Mouse (Mus musculus) thymus, adult 2 months (tissue): ENCODE data around the gene Cyth1. TPM values are rescaled to one million over a fixed set of nuclear protein-coding genes. Genes with fewer than 3 reads are reported as not detected.

Source experiments
- DNase-seq: peaks from one replicate; pipeline ENCODE4 v3.0.0; 2021
- H3K27ac ChIP-seq: fragments of 200-500 bp; 2 replicates; pipeline ENCODE4 v1.5.1; 2012; ENCODE audit warnings: low read length, control low read depth; ENCODE audit not compliant: control insufficient read depth, insufficient read depth
- H3K27me3 ChIP-seq: fragments of 200-500 bp; 2 replicates; pipeline ENCODE4 v1.6.1; 2012; ENCODE audit warnings: mild to moderate bottlenecking, low read length, moderate library complexity, mixed read lengths; ENCODE audit not compliant: control insufficient read depth, insufficient read depth
- H3K36me3 ChIP-seq: fragments of 200-500 bp; 2 replicates; pipeline ENCODE4 v1.6.1; 2012; ENCODE audit warnings: mild to moderate bottlenecking, low read length, moderate library complexity; ENCODE audit not compliant: control insufficient read depth, insufficient read depth
- H3K4me1 ChIP-seq: fragments of 200-500 bp; replicated peaks from 2 replicates; pipeline ENCODE4 v1.6.1; 2012; ENCODE audit warnings: low read length; ENCODE audit not compliant: control insufficient read depth, insufficient read depth
- H3K4me3 ChIP-seq: fragments of 200-500 bp; 2 replicates; pipeline ENCODE4 v1.5.1; 2012; ENCODE audit warnings: mild to moderate bottlenecking, low read length, control low read depth, moderate library complexity; ENCODE audit not compliant: control insufficient read depth, insufficient read depth
- CTCF ChIP-seq: fragments of 200-500 bp; IDR thresholded peaks from 2 replicates; pipeline ENCODE4 v1.5.1; 2012; ENCODE audit warnings: mild to moderate bottlenecking, control low read depth, low read length, moderate library complexity, borderline replicate concordance; ENCODE audit not compliant: control insufficient read depth, poor library complexity, insufficient read depth; ENCODE audit errors: extremely low read depth
- POLR2A ChIP-seq: fragments of 200-500 bp; IDR thresholded peaks from 2 replicates; pipeline ENCODE4 v1.6.1; 2012; ENCODE audit warnings: mild to moderate bottlenecking, low read length, control low read depth, moderate library complexity; ENCODE audit not compliant: control insufficient read depth, poor library complexity, insufficient read depth; ENCODE audit errors: extremely low read depth
- WGBS: fragments of 180-500 bp; shearing (Covaris S2); methylation state at CpG from one replicate; pipeline ENCODE4 v1.1.7; 2018; 5-methylcytosine and 5-hydroxymethylcytosine counted together
- polyA plus RNA-seq: library from polyadenylated mRNA; depleted of rRNA; stranded (reverse); fragments of >200 nt; gene quantifications from 2 replicates; pipeline ENCODE4 v1.2.3, GENCODE M21; 2012

The Cyth1 gene
- polyA plus RNA-seq, 1 experiment, result 66.7 TPM

GRCm38 (mm10) chr11:118234929-118235328 is 13.5 kb downstream of the Cyth1 start:
- H3K4me1 ChIP-seq, result peaks cover 62% of the 10 kb centered on the region
- H3K4me3 ChIP-seq, result no peak overlapping the region
- H3K27ac ChIP-seq, result no peak overlapping the region
- H3K36me3 ChIP-seq, result no peaks in the 10 kb centered on the region
- no peak for DNase-seq
- TF ChIP-seq POLR2A (no peak), CTCF (no peak)
- H3K27me3 ChIP-seq, result no peaks in the 10 kb centered on the region
- WGBS, result 94% methylated on average over 7 of the region's 7 CpGs

- TF ChIP-seq POLR2A, result no peak
- TF ChIP-seq CTCF, result no peak
Measured at GRCm38 (mm10) chr11:118234500-118234899, 13.9 kb downstream of the Cyth1 start.

GRCm38 (mm10) chr11:118233924-118234323 is 14.5 kb downstream of the Cyth1 start:
- 60% methylated on average over 3 of the region's 3 CpGs for WGBS
- H3K4me1 ChIP-seq, result peaks cover 52% of the 10 kb centered on the region
- H3K4me3 ChIP-seq, result no peak overlapping the region
- H3K27ac ChIP-seq, result no peak overlapping the region
- no peaks in the 10 kb centered on the region for H3K36me3 ChIP-seq
- DNase-seq, result no peak
- TF ChIP-seq CTCF, result no peak
- TF ChIP-seq POLR2A, result no peak
- no peaks in the 10 kb centered on the region for H3K27me3 ChIP-seq

More at GRCm38 (mm10) chr11:118234500-118234899, 13.9 kb downstream of the Cyth1 start:
- Histone ChIP-seq H3K4me3 (no peak overlapping the region), H3K4me1 (peaks cover 58% of the 10 kb centered on the region), H3K27ac (no peak overlapping the region), H3K36me3 (no peaks in the 10 kb centered on the region), H3K27me3 (no peaks in the 10 kb centered on the region)
- DNase-seq, result no peak
- WGBS, result 86% methylated on average over 6 of the region's 6 CpGs

GRCm38 (mm10) chr11:118232314-118232831 is 16.0 kb downstream of the Cyth1 start:
- Histone ChIP-seq H3K27ac (peak overlapping the region; percentile 77; the same call in 1 of the 2 replicates), H3K4me1 (peaks cover 50% of the 10 kb centered on the region), H3K4me3 (no peak overlapping the region), H3K27me3 (no peaks in the 10 kb centered on the region), H3K36me3 (no peaks in the 10 kb centered on the region)
- DNase-seq, result peak; percentile 69
- WGBS, result 3% methylated on average over 7 of the region's 7 CpGs
- TF ChIP-seq CTCF, result peak; percentile 59; the same call in 1 of the 2 replicates
- no peak for TF ChIP-seq POLR2A

GRCm38 (mm10) chr11:118229941-118230340 is 18.5 kb downstream of the Cyth1 start:
- no peaks in the 10 kb centered on the region for H3K36me3 ChIP-seq

GRCm38 (mm10) chr11:118227650-118228049 is 20.7 kb downstream of the Cyth1 start:
- TF ChIP-seq POLR2A (no peak), CTCF (no peak)
- Histone ChIP-seq H3K27ac (peak overlapping the region; percentile 64), H3K4me1 (peaks cover 56% of the 10 kb centered on the region), H3K4me3 (no peak overlapping the region), H3K36me3 (no peaks in the 10 kb centered on the region), H3K27me3 (no peaks in the 10 kb centered on the region)
- 7% methylated on average over 7 of the region's 7 CpGs for WGBS
- DNase-seq, result peak; percentile 51

More at GRCm38 (mm10) chr11:118229941-118230340, 18.5 kb downstream of the Cyth1 start:
- no peaks in the 10 kb centered on the region for H3K27me3 ChIP-seq
- H3K4me3 ChIP-seq, result no peak overlapping the region
- TF ChIP-seq CTCF (no peak), POLR2A (no peak)
- no peak for DNase-seq
- no peak overlapping the region for H3K27ac ChIP-seq
- 49% methylated on average over 5 of the region's 5 CpGs for WGBS
- H3K4me1 ChIP-seq, result peaks cover 58% of the 10 kb centered on the region
